Mouse (Mus musculus) forebrain, embryonic 14.5 days (tissue): ENCODE measurements around the gene Gapdh. TPM values are rescaled to one million over a fixed set of nuclear protein-coding genes. Genes with fewer than 3 reads are reported as not detected.
"Not testable (repeated sequence)": the region's sequence is repeated elsewhere in the genome, so short reads cannot be mapped to it uniquely, and the experiment has no call there.

Experiments
- ATAC-seq: fragments of 200-750 bp; cut with Nextera tagmentation; 2 replicates; pipeline ENCODE4 v1.8.0; 2017; ENCODE audit warnings: mild to moderate bottlenecking, moderate library complexity
- DNase-seq: peaks from one replicate; pipeline ENCODE4 v3.0.0-alpha.2; 2015; ENCODE audit warnings: low spot score
- H3K27ac ChIP-seq: fragments of 300-500 bp; sonication (generic); 2 replicates; pipeline ENCODE4 v1.5.1; 2014; ENCODE audit warnings: low read depth, mild to moderate bottlenecking, control low read depth, low read length, moderate library complexity
- H3K27me3 ChIP-seq: fragments of 300-500 bp; sonication (generic); replicated peaks from 2 replicates; pipeline ENCODE4 v1.6.1; 2014; ENCODE audit warnings: low read length, control low read depth, mixed read lengths; ENCODE audit not compliant: control insufficient read depth, insufficient read depth
- H3K36me3 ChIP-seq: fragments of 300-500 bp; sonication (generic); 2 replicates; pipeline ENCODE4 v1.6.1; 2014; ENCODE audit warnings: low read length, control low read depth; ENCODE audit not compliant: control insufficient read depth, insufficient read depth
- H3K4me1 ChIP-seq: fragments of 300-500 bp; sonication (generic); 2 replicates; pipeline ENCODE4 v1.6.1; 2014; ENCODE audit warnings: antibody characterized with exemption, low read length, control low read depth; ENCODE audit not compliant: control insufficient read depth, insufficient read depth
- H3K4me2 ChIP-seq: fragments of 300-500 bp; sonication (generic); 2 replicates; pipeline ENCODE4 v1.6.1; 2014; ENCODE audit warnings: mild to moderate bottlenecking, control low read depth, low read length
- H3K4me3 ChIP-seq: fragments of 300-500 bp; sonication (generic); 2 replicates; pipeline ENCODE4 v1.5.1; 2014; ENCODE audit warnings: low read depth, low read length, control low read depth
- H3K9ac ChIP-seq: fragments of 300-500 bp; sonication (generic); 2 replicates; pipeline ENCODE4 v1.6.1; 2014; ENCODE audit warnings: mild to moderate bottlenecking, low read length, control low read depth, moderate library complexity
- H3K9me3 ChIP-seq: fragments of 300-500 bp; sonication (generic); replicated peaks from 2 replicates; pipeline ENCODE4 v1.6.1; 2016; ENCODE audit warnings: low read length, control low read depth, mixed read lengths; ENCODE audit not compliant: control insufficient read depth
- WGBS: fragments of 180-500 bp; shearing (Covaris S2); extraction: QIAGEN DNeasy Blood & Tissue Kit; methylation state at CpG from one replicate; pipeline ENCODE4 v1.1.7; 2014; 5-methylcytosine and 5-hydroxymethylcytosine counted together
- polyA plus RNA-seq: library from polyadenylated mRNA; unstranded; fragments of >200 nt; fragmentation: Nextera tagmentation; extraction: Ambion mirVana; gene quantifications from 2 replicates; pipeline ENCODE4 v1.2.1, GENCODE M21; 2014

Gapdh gene
- polyA plus RNA-seq, 1 experiment from 2014 or later, result 1,964 TPM

GRCm38 (mm10) chr6:125163801-125164657 is 2.2 kb downstream of the Gapdh start:
- peak overlapping the region; percentile 97 for H3K9ac ChIP-seq
- peaks cover 29% of the 10 kb centered on the region for H3K4me1 ChIP-seq
- WGBS, result 4% methylated on average over 20 of the region's 20 CpGs
- H3K27me3 ChIP-seq, result no peaks in the 10 kb centered on the region
- peak overlapping the region; percentile 99 for H3K4me3 ChIP-seq
- H3K9me3 ChIP-seq, result no peaks in the 10 kb centered on the region
- H3K36me3 ChIP-seq, result peaks cover 63% of the 10 kb centered on the region
- H3K27ac ChIP-seq, result peak overlapping the region; percentile 91
- ATAC-seq, result no peak
- peak overlapping the region; percentile 96 for H3K4me2 ChIP-seq
- DNase-seq, result no peak

GRCm38 (mm10) chr6:125162615-125163305 is 3.5 kb downstream of the Gapdh start:
- peaks cover 57% of the 10 kb centered on the region for H3K36me3 ChIP-seq
- H3K4me1 ChIP-seq, result peaks cover 29% of the 10 kb centered on the region
- not testable (repeated sequence) for ATAC-seq, H3K4me3 ChIP-seq, H3K4me2 ChIP-seq, H3K27ac ChIP-seq, H3K27me3 ChIP-seq, H3K9ac ChIP-seq, DNase-seq, H3K9me3 ChIP-seq
- WGBS, result 75% methylated on average over 8 of the region's 16 CpGs

GRCm38 (mm10) chr6:125161971-125162370 is 4.3 kb downstream of the Gapdh start:
- not testable (repeated sequence) for H3K4me3 ChIP-seq, H3K27me3 ChIP-seq, H3K4me2 ChIP-seq, H3K27ac ChIP-seq, H3K9ac ChIP-seq, H3K9me3 ChIP-seq, ATAC-seq
- peak; percentile 82 for DNase-seq
- peaks cover 21% of the 10 kb centered on the region for H3K4me1 ChIP-seq
- peaks cover 52% of the 10 kb centered on the region for H3K36me3 ChIP-seq
- 4% methylated on average over 3 of the region's 5 CpGs for WGBS

GRCm38 (mm10) chr6:125160854-125161760 is 5.2 kb downstream of the Gapdh start:
- 12% methylated on average over 22 of the region's 22 CpGs for WGBS

GRCm38 (mm10) chr6:125160558-125160853 is 5.8 kb downstream of the Gapdh start:
- WGBS, result 45% methylated on average over 10 of the region's 10 CpGs

More at GRCm38 (mm10) chr6:125160854-125161760, 5.2 kb downstream of the Gapdh start:
- ATAC-seq (no peak), DNase-seq (peak; percentile 38)
- Histone ChIP-seq H3K27ac (peak overlapping the region; percentile 27; the same call in 1 of the 2 replicates), H3K4me2 (0 out of 2 replicates have a peak overlapping the region, but pooled peaks have one; percentile 9), H3K9ac (no peak overlapping the region; the same call in none of the 2 replicates), H3K27me3 (no peaks in the 10 kb centered on the region), H3K9me3 (no peaks in the 10 kb centered on the region), H3K4me3 (no peak overlapping the region), H3K36me3 (peaks cover 52% of the 10 kb centered on the region), H3K4me1 (peaks cover 15% of the 10 kb centered on the region)

GRCm38 (mm10) chr6:125159773-125160557 is 6.3 kb downstream of the Gapdh start:
- H3K27me3 ChIP-seq, result no peaks in the 10 kb centered on the region
- H3K4me1 ChIP-seq, result peaks cover 12% of the 10 kb centered on the region
- H3K9me3 ChIP-seq, result no peaks in the 10 kb centered on the region
- DNase-seq (no peak), ATAC-seq (no peak)
- no peak overlapping the region for H3K4me3 ChIP-seq
- WGBS, result 77% methylated on average over 7 of the region's 7 CpGs
- no peak overlapping the region for H3K27ac ChIP-seq
- no peak overlapping the region for H3K4me2 ChIP-seq
- H3K9ac ChIP-seq, result no peak overlapping the region; the same call in 1 of the 2 replicates
- H3K36me3 ChIP-seq, result peaks cover 62% of the 10 kb centered on the region

More at GRCm38 (mm10) chr6:125160558-125160853, 5.8 kb downstream of the Gapdh start:
- H3K36me3 ChIP-seq, result peaks cover 57% of the 10 kb centered on the region
- H3K4me1 ChIP-seq, result peaks cover 12% of the 10 kb centered on the region
- H3K27me3 ChIP-seq, result no peaks in the 10 kb centered on the region
- no peak for ATAC-seq
- peak overlapping the region; percentile 27; the same call in 1 of the 2 replicates for H3K27ac ChIP-seq
- H3K4me2 ChIP-seq, result no peak overlapping the region
- no peak overlapping the region; the same call in 1 of the 2 replicates for H3K9ac ChIP-seq
- no peaks in the 10 kb centered on the region for H3K9me3 ChIP-seq
- DNase-seq, result no peak
- H3K4me3 ChIP-seq, result no peak overlapping the region

- ATAC-seq (no peak), DNase-seq (no peak)
- 84% methylated on average over 15 of the region's 15 CpGs for WGBS
- H3K4me2 ChIP-seq, result no peak overlapping the region
- no peaks in the 10 kb centered on the region for H3K9me3 ChIP-seq
- H3K4me3 ChIP-seq, result no peak overlapping the region
- H3K4me1 ChIP-seq, result peaks cover 8% of the 10 kb centered on the region
- H3K36me3 ChIP-seq, result peaks cover 60% of the 10 kb centered on the region
- H3K9ac ChIP-seq, result no peak overlapping the region
- H3K27me3 ChIP-seq, result no peaks in the 10 kb centered on the region
- no peak overlapping the region for H3K27ac ChIP-seq
Measured at GRCm38 (mm10) chr6:125158944-125159492, 7.2 kb downstream of the Gapdh start.
